Mouse (Mus musculus): Measurements from ENCODE around the gene Adm2.

DNA sequence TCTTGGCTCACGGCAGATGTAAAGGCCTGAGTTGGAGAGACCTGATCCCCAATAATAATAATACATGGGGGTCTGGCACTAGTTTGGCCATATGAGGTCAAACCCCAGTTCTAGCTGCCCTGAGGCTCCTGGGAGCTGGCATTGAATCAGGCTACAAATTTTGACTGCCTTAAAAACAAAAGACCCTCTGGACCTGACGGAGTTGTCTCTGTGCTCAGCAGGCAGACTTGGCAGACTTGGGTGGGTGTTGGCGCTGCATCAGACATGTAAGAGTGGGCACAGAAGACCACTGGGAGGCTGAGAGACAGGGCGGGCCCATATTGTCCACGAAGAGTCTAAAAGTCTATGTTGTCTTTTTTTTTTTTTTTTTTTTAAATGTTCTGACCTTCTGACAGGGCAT lies 35.9 kb upstream of the Adm2 start:
- TF ChIP-seq POLR2A (IDR thresholded peaks at IDR 0.05; ENCODE audit: borderline replicate concordance, insufficient read depth, low read length) (no peak), CTCF (IDR thresholded peaks at IDR 0.05; ENCODE audit: borderline replicate concordance, insufficient read depth, low read depth, low read length) (no peak)

All from cerebellum, adult 2 months (tissue).